Mouse (Mus musculus) testis, adult 2 months (tissue): ENCODE measurements around the gene Arg1.

Experiments
- CTCF ChIP-seq: fragments of 200-500 bp; IDR thresholded peaks from 2 replicates; pipeline ENCODE4 v1.5.1; 2012; ENCODE audit warnings: low read depth, mild to moderate bottlenecking, inconsistent platforms, low read length, moderate library complexity; ENCODE audit not compliant: control insufficient read depth, insufficient read depth, insufficient replicate concordance
- POLR2A ChIP-seq: fragments of 200-500 bp; IDR thresholded peaks from 2 replicates; pipeline ENCODE4 v1.6.1; 2012; ENCODE audit warnings: low read depth, mild to moderate bottlenecking, inconsistent platforms, low read length, moderate library complexity; ENCODE audit not compliant: control insufficient read depth

DNA sequence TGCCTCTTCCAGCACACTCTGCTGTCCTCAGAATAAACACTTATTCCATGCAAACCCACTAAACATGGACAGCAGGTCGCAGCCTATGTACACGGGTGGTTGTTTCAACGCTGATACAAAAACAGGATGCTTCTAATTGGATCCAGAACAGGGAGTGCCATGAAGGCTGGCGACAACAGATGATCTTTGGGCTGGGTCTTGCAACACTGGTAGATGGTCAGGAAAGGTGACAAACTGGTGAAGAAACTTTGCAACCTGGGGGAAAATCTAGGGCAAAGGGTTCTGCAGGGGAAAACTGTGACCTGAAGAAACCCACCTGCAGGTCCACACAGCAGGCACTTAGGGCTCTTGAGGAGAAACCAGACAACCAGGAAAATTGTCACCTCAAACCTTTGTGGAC is 4.3 kb downstream of the Arg1 start:
- TF ChIP-seq POLR2A (no peak), CTCF (no peak)
